In the genomic region with DNA sequence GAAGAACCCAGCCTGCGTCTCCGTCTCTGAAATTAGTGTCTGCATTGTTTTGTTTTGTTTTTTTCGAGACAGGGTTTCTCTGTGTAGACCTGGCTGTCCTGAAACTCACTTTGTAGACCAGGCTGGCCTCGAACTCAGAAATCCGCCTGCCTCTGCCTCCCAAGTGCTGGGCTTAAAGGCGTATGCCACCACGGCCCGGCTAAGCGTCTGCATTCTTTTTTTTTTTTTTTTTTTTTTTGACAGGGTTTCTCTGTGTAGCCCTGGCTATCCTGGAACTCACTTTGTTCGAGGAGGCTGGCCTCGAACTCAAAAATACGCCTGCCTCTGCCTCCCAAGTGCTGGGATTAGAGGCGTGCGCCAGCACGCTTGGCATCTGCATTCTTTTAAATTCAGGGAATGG, we compare ENCODE assay signal across 8 mouse cellular contexts. TPM values are rescaled to one million over a fixed set of nuclear protein-coding genes. Genes with fewer than 3 reads are reported as not detected.
A peak's percentile ranks its signal among the peaks of the same experiment; 100 is the strongest.
DNase-seq lines count a peak whose midpoint lies in the region; ATAC-seq and TF ChIP-seq lines count a peak whose summit lies in the region.
"Not testable (repeated sequence)": the region's sequence is repeated elsewhere in the genome, so short reads cannot be mapped to it uniquely, and the experiment has no call there.

No protein-coding gene starts in this region.

- not testable (repeated sequence) for ATAC-seq in embryonic facial prominence, embryonic 13.5 days (ENCODE audit: insufficient number of reproducible peaks, insufficient read depth, low FRiP score, low TSS enrichment, low read depth); forebrain, postnatal 0 days; hindbrain, embryonic 12.5 days (ENCODE audit: low FRiP score); kidney, embryonic 14.5 days (ENCODE audit: low FRiP score, low TSS enrichment); liver, embryonic 12.5 days; neural tube, embryonic 13.5 days (ENCODE audit: low read depth)

- not testable (repeated sequence) for H3K36me3 ChIP-seq in E14TG2a.4 (ENCODE audit: insufficient read depth, low read length); embryonic facial prominence, embryonic 13.5 days; forebrain, postnatal 0 days (ENCODE audit: insufficient read depth); hindbrain, embryonic 12.5 days; kidney, embryonic 14.5 days (ENCODE audit: control insufficient read depth, insufficient read depth, low read length); liver, embryonic 12.5 days; megakaryocyte, embryonic 14.5 days (replicated peaks; ENCODE audit: low read length); neural tube, embryonic 13.5 days

- not testable (repeated sequence) for H3K27ac ChIP-seq in embryonic facial prominence, embryonic 13.5 days; forebrain, postnatal 0 days (ENCODE audit: low read depth, low read length); hindbrain, embryonic 12.5 days; kidney, embryonic 14.5 days (ENCODE audit: low read depth, low read length); liver, embryonic 12.5 days; neural tube, embryonic 13.5 days (replicated peaks)

- 90% methylated on average over 15 of the region's 15 CpGs for WGBS in embryonic facial prominence, embryonic 13.5 days
- 90% methylated on average over 15 of the region's 15 CpGs for WGBS in forebrain, postnatal 0 days
- WGBS in hindbrain, embryonic 12.5 days, result 89% methylated on average over 15 of the region's 15 CpGs
- WGBS in kidney, embryonic 14.5 days, result 87% methylated on average over 15 of the region's 15 CpGs
- WGBS in liver, embryonic 12.5 days (ENCODE audit: insufficient replicate concordance), result 81% methylated on average over 15 of the region's 15 CpGs
- WGBS in neural tube, embryonic 13.5 days, result 91% methylated on average over 15 of the region's 15 CpGs

- not testable (repeated sequence) for DNase-seq in forebrain, postnatal 0 days

- not testable (repeated sequence) for TF ChIP-seq CTCF in E14TG2a.4 (conservative IDR thresholded peaks at IDR 0.05; ENCODE audit: low read length); forebrain, postnatal 0 days (IDR thresholded peaks at IDR 0.05; ENCODE audit: low read depth)

- peaks cover 12% of the 10 kb centered on the region for H3K4me1 ChIP-seq in E14TG2a.4 (replicated peaks; ENCODE audit: low read depth, low read length)
- not testable (repeated sequence) for H3K4me1 ChIP-seq in embryonic facial prominence, embryonic 13.5 days; forebrain, postnatal 0 days (ENCODE audit: insufficient read depth); hindbrain, embryonic 12.5 days; kidney, embryonic 14.5 days (ENCODE audit: control insufficient read depth, insufficient read depth, low read length)
- H3K4me1 ChIP-seq in liver, embryonic 12.5 days, result peaks cover 18% of the 10 kb centered on the region
- H3K4me1 ChIP-seq in megakaryocyte, embryonic 14.5 days, result peaks cover 13% of the 10 kb centered on the region
- peaks cover 11% of the 10 kb centered on the region for H3K4me1 ChIP-seq in neural tube, embryonic 13.5 days (replicated peaks)

- H3K27me3 ChIP-seq in E14TG2a.4 (ENCODE audit: insufficient read depth, low read length); forebrain, postnatal 0 days (ENCODE audit: insufficient read depth, low read length); hindbrain, embryonic 12.5 days; kidney, embryonic 14.5 days (ENCODE audit: control insufficient read depth, insufficient read depth, low read length); liver, embryonic 12.5 days (replicated peaks); megakaryocyte, embryonic 14.5 days (replicated peaks); neural tube, embryonic 13.5 days: not testable (repeated sequence)
- H3K27me3 ChIP-seq in embryonic facial prominence, embryonic 13.5 days, result peaks cover 18% of the 10 kb centered on the region

- peak overlapping the region; percentile 84 for H3K4me3 ChIP-seq in E14TG2a.4 (replicated peaks; ENCODE audit: low read length)
- peak overlapping the region; percentile 59; the same call in 1 of the 2 replicates for H3K4me3 ChIP-seq in embryonic facial prominence, embryonic 13.5 days
- H3K4me3 ChIP-seq in forebrain, postnatal 0 days (ENCODE audit: low read depth, low read length), result peak overlapping the region; percentile 60; the same call in 1 of the 2 replicates
- peak overlapping the region; percentile 48; the same call in 1 of the 2 replicates for H3K4me3 ChIP-seq in hindbrain, embryonic 12.5 days
- not testable (repeated sequence) for H3K4me3 ChIP-seq in kidney, embryonic 14.5 days (ENCODE audit: low read length)
- H3K4me3 ChIP-seq in liver, embryonic 12.5 days, result peak overlapping the region; percentile 70; the same call in 1 of the 2 replicates
- H3K4me3 ChIP-seq in megakaryocyte, embryonic 14.5 days (replicated peaks), result peak overlapping the region; percentile 100
- peak overlapping the region; percentile 63; the same call in 1 of the 2 replicates for H3K4me3 ChIP-seq in neural tube, embryonic 13.5 days

- H3K9me3 ChIP-seq in E14TG2a.4 (ENCODE audit: low read length); embryonic facial prominence, embryonic 13.5 days; forebrain, postnatal 0 days (ENCODE audit: low read length); hindbrain, embryonic 12.5 days (replicated peaks); kidney, embryonic 14.5 days (ENCODE audit: control insufficient read depth, low read length); liver, embryonic 12.5 days (replicated peaks); megakaryocyte, embryonic 14.5 days; neural tube, embryonic 13.5 days: not testable (repeated sequence)

- peak overlapping the region; percentile 92; the same call in 1 of the 2 replicates for H3K4me2 ChIP-seq in embryonic facial prominence, embryonic 13.5 days
- H3K4me2 ChIP-seq in forebrain, postnatal 0 days (ENCODE audit: low read depth), result peak overlapping the region; percentile 99
- H3K4me2 ChIP-seq in hindbrain, embryonic 12.5 days (replicated peaks), result peak overlapping the region; percentile 94
- peak overlapping the region; percentile 94 for H3K4me2 ChIP-seq in kidney, embryonic 14.5 days (replicated peaks; ENCODE audit: low read depth, low read length)
- peak overlapping the region; percentile 93 for H3K4me2 ChIP-seq in liver, embryonic 12.5 days
- peak overlapping the region; percentile 98 for H3K4me2 ChIP-seq in neural tube, embryonic 13.5 days

- H3K9ac ChIP-seq in embryonic facial prominence, embryonic 13.5 days; forebrain, postnatal 0 days; hindbrain, embryonic 12.5 days; kidney, embryonic 14.5 days (ENCODE audit: low read depth, low read length); liver, embryonic 12.5 days; neural tube, embryonic 13.5 days: not testable (repeated sequence)

RNA-seq across cellular contexts. Expression of a gene that starts 0.8 kb away (rescaled TPM):
- polyA plus RNA-seq in embryonic facial prominence, embryonic 13.5 days (2015; fragmentation: Nextera tagmentation; extraction: Ambion mirVana), result 5.8 and 6.1 TPM in 2 replicates
- total RNA-seq in forebrain, postnatal 0 days (2014; rRNA removed), result 5.8 and 7.2 TPM in 2 replicates
- polyA plus RNA-seq in forebrain, postnatal 0 days (2015; fragmentation: Nextera tagmentation; extraction: Ambion mirVana), result 4.6 and 4.7 TPM in 2 replicates
- polyA plus RNA-seq in hindbrain, embryonic 12.5 days (2016; fragmentation: Nextera tagmentation; extraction: Ambion mirVana), result 5.7 and 6.1 TPM in 2 replicates
- polyA plus RNA-seq in kidney, embryonic 14.5 days (2014; fragmentation: Nextera tagmentation; extraction: Ambion mirVana), result 8.2 and 23.2 TPM in 2 replicates
- 6.8 and 7.3 TPM in 2 replicates for polyA plus RNA-seq in liver, embryonic 12.5 days (2016; fragmentation: Nextera tagmentation; extraction: Ambion mirVana)
- polyA plus RNA-seq in megakaryocyte, embryonic 14.5 days (2012; ENCODE audit: insufficient read depth, low replicate concordance), result 1.7 TPM in 1 of 2 replicates, not detected in the other
- polyA plus RNA-seq in neural tube, embryonic 13.5 days (2015; fragmentation: Nextera tagmentation; extraction: Ambion mirVana), result 4.6 and 5.9 TPM in 2 replicates

RNA-seq across cellular contexts. Expression of a gene that starts 46.7 kb away (rescaled TPM):
- polyA plus RNA-seq in embryonic facial prominence, embryonic 13.5 days (2015; fragmentation: Nextera tagmentation; extraction: Ambion mirVana), result 489 and 515 TPM in 2 replicates
- total RNA-seq in forebrain, postnatal 0 days (2014; rRNA removed), result 483 and 607 TPM in 2 replicates
- polyA plus RNA-seq in forebrain, postnatal 0 days (2015; fragmentation: Nextera tagmentation; extraction: Ambion mirVana), result 333 and 341 TPM in 2 replicates
- polyA plus RNA-seq in hindbrain, embryonic 12.5 days (2016; fragmentation: Nextera tagmentation; extraction: Ambion mirVana), result 469 and 495 TPM in 2 replicates
- polyA plus RNA-seq in kidney, embryonic 14.5 days (2014; fragmentation: Nextera tagmentation; extraction: Ambion mirVana), result 509 and 612 TPM in 2 replicates
- 331 and 332 TPM in 2 replicates for polyA plus RNA-seq in liver, embryonic 12.5 days (2016; fragmentation: Nextera tagmentation; extraction: Ambion mirVana)
- 185 and 391 TPM in 2 replicates for polyA plus RNA-seq in megakaryocyte, embryonic 14.5 days (2012; ENCODE audit: insufficient read depth, low replicate concordance)
- polyA plus RNA-seq in neural tube, embryonic 13.5 days (2015; fragmentation: Nextera tagmentation; extraction: Ambion mirVana), result 425 and 477 TPM in 2 replicates
